Mouse (Mus musculus) cerebellum, postnatal 4 days (tissue): ENCODE measurements at regions not wholly inside any gene's neighbourhood (a gene's known extent, or its start where the extent isn't known, plus 50 kb on each side); places are given as distances from the start of the nearest gene placed in this dataset.
A peak's percentile ranks its signal among the peaks of the same experiment; 100 is the strongest.

Source experiments
- DNase-seq, 2 experiments: peaks; one replicate each; pipeline ENCODE4 v3.0.0; 2022; ENCODE audit warnings: low spot score in 2 of 2, mixed read lengths in 1 of 2

GRCm38 (mm10) chr10:45763160-45763955, 185.7 kb downstream of the Hace1 start:
- DNase-seq: no peak

DNA sequence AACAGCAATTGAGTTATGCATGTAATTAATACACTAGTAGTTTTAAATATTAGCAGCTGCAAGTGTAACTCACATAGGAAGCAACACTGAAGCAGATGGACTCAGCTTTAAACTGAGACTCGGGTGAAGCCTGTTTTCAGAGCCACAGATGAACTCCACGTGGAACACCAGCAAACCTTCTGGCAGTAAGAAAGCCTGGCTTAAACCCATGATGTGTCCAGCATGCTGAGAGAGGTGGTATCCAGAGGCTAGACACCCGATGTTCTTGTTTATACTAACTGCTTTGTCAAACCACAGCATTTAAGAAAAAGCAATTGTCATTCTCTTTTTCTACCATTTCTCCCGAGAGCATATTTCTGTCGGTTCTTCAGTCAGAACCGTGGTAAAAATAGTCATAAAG, 202.1 kb downstream of the Hace1 start:
- no peak for DNase-seq

DNA sequence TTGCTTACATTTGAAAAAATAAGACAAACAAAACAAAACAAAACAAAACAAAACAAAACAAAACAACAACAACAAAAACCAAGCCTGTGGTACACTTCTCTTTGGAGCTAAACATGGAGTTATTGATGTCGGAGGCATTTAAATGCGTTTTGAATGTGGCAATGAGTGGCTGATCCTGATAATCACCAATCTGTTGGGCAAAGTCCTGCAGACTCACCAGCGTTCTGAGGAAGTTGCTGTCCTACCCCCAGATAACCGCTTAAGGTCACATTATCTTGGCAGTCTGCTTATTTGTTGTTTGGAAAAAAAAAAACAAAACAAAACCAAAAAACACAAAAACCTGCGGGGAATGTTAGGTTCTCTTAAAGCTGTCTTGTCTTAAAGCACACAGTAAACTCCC, 205.4 kb downstream of the Hace1 start:
- DNase-seq: no peak

GRCm38 (mm10) chr10:45783461-45784149, 206.0 kb downstream of the Hace1 start:
- DNase-seq: no peak

GRCm38 (mm10) chr10:45784150-45784479, 206.5 kb downstream of the Hace1 start:
- DNase-seq: no peak

DNA sequence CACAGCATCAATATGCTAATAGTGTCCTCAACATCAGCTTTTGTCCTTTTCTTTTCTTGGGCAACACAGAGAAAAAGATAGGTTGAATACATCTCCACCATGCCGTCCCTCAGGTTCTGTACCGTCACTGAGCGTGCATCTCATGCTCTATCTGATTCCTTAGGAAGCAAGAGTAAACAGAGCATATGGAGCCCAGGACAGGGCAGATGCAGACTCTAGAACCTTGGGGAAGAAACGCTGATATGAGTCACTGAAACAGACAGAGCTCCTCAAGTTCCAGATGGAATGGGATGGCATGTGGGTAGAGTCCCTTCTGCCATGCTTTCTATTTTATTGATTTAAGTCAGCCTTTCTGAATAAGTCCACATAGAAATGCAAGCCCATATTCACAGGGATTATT, 206.9 kb downstream of the Hace1 start:
- no peak for DNase-seq

- no peak for DNase-seq
Measured at GRCm38 (mm10) chr10:45788356-45788755, 210.7 kb downstream of the Hace1 start.

DNA sequence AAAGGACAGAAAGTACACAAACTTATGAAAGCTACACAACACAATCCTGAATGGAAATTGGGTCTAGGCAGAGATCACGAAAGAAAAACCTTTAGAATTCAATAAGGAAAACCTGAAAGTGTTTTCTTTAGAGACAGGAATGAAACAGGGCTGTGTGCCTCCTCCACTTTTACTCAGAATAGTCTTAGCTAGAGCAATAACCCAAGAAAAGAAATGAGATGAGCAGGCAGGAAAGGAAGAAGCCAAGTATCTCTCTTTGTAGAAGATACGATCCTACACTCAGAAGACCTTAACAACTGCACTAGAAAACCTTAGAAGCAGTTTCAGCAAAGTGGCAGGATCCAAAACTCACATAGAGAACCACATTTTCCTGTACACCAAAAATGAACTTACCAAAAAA, 218.0 kb downstream of the Hace1 start:
- DNase-seq: no peak

GRCm38 (mm10) chr10:45800070-45800851, 222.6 kb downstream of the Hace1 start:
- peak in 1 of 2 experiments; percentile 37 for DNase-seq

GRCm38 (mm10) chr10:45801463-45801862, 223.8 kb downstream of the Hace1 start:
- no peak for DNase-seq

DNA sequence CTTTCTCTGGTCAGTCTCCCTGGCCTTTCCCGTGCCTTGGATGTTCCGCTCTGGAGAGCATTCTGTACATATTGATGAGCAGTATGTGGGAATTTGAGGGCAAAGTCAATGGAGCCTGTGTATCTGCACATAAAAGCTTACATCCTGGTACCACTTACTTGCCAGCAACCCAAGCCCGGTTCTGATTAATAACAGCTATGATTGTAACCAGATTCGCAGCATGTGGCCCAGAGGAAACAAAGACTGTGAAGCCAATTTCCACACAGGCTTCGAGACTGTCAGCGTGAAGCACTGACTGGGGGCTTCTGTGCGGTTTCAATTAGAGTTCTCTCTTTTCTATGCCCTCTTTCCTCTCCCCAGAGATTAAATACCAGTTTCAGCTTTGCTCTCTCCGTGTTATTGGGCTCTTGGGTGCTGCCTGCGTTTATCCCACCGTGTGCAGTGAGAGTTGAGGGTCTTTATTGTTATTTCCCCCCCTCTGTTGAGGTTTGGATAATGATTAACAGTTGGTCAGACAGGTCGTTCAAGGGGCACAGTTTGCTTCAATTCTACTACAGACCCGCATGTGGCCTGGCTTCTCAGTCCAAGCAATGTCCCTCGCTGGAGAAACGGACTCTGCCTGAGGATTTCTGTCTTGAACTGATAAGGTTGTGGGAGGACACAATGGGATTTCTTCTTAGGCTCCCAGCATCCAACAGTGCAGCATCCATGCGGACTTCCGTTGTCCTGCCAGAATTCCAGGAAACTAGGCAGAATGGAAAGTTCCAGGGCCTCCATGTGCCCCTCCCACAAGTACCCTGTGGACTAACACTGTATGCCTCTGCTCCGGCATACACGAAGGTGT, 229.6 kb downstream of the Hace1 start:
- DNase-seq: no peak

DNA sequence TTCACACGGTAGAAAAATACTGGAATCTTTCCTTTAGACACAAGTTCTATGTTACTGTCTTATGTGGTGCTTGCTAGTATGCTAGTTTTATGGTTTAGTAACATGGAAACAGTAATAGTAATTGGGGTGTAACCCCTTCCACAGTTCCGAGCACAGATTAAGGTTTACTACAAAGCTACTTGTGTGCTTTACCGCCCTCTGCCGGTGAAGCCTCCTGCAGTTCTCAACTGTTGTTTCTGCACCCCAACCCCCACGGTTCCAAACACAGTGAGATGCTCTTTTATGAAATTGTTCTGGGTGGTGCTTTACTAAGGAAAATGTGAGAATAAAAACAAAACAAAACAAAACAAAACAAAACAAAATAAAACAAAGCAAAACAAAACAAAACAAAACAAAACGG, 234.3 kb downstream of the Hace1 start:
- peak in 1 of 2 experiments; percentile 13 for DNase-seq

- DNase-seq: no peak
Measured at GRCm38 (mm10) chr10:45813804-45814203, 236.2 kb downstream of the Hace1 start.

GRCm38 (mm10) chr10:45816679-45817078, 239.1 kb downstream of the Hace1 start:
- DNase-seq: no peak

GRCm38 (mm10) chr10:45820986-45821655, 243.5 kb downstream of the Hace1 start:
- DNase-seq: no peak

DNA sequence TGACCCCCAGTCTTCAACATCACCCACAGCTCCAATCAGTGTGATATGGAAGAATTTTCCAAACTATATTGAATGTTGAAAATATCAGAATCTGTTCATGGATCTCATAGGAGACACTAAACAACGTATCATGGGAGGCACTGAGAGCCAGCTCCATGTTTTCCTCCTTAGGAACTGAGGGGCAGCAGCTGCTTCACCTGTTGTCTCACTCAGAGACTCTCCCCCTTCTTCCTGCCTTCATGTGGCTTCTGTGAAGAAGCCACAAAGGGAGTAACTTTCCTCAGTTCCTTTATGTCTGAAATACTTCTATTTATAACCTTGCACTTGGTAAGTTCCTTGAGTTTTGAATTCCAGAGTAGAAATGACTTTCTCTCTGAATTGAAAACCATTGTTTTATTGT, 244.6 kb downstream of the Hace1 start:
- no peak for DNase-seq

- no peak for DNase-seq
Measured at GRCm38 (mm10) chr10:45823612-45824011, 246.0 kb downstream of the Hace1 start.

DNA sequence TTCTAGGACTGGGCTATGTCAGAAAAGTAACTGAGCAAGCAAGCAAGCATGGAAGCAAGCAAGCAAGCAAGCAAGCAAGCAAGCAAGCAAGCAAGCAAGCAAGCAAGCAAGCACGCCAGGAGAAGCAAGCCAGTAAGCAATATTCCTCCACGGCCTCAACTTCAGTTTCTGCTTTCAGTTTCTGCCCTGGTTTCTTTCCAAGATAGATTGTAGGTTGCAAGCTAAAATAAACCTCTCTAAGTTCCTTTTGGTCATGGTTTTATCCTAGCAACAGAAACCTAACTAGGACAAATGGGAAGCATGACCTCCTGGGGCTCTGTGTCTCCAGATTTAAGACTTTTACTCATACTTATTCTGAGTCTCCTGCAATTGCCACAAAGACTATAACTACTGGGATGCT, 271.0 kb downstream of the Hace1 start:
- no peak for DNase-seq

DNA sequence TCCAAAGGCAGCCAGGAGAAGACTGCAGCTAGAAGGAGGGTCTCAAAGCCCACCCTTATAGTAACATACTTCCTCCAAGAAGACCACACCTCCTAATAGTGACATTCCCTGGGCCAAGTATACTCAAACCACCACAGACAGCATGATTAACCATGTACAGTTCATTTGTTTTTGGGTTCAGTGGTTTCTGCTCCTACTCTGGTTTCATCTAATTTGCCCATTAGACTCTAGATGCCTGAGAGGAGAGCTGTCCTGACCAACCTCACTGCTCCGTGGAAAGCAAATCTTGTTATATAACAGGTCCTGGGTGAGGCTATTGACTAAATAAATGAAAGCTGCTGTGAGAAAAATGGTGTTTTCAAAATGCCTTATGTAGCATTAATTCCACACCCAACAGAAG, 272.2 kb downstream of the Hace1 start:
- no peak for DNase-seq

- DNase-seq: no peak
Measured at GRCm38 (mm10) chr10:45850625-45851024, 273.0 kb downstream of the Hace1 start.

DNA sequence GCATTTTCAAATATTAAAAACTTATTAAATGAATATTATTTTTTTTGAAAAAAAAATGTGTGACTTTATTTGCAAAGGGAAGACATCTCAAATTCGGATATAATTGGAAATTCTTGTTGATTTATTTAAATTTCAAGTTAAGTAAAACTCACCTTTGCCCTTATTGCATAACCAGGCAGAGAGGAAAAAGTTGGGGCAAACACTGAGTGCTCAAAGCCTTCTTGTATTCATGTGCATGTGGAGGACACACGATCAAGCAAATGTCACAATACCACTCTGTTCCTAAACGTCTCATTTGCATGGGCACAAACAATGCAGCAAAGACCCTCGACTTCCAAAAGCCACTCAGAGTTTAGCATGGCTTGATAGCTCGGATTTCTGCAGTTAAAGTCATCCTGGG, 275.1 kb downstream of the Hace1 start:
- DNase-seq: no peak
